Comparison of ENCODE assay signal across 18 mouse cellular contexts in the genomic region with DNA sequence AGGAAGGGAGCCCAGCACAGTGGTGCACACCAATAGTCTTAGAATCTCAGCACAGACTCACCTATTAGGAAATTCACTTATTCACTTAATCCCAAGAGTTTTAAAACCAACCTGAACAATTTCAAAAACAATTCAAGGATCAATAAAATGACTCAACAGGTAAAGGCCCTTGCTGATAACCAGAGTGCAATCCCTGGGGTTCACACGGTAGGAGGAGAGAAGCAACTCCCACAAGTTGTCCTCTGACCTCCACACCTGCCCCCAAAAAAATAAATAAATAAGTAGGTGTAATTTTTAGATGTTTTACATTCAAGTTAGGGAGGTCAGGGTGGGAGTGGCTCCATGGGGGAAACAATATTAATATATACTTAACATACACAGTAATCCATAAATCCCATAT. TPM values are rescaled to one million over a fixed set of nuclear protein-coding genes. Genes with fewer than 3 reads are reported as not detected.
"Had no signal": no experiment of that assay in that cellular context is flagged by ENCODE, and none has a peak within 500 bp of the region (broad histone marks: within the 10 kb centered on the region; RNA-seq: fewer than 3 reads in every experiment).

No protein-coding gene starts in this region.

- H3K4me2 ChIP-seq: lung, embryonic 15.5 days; midbrain, embryonic 11.5 days; midbrain, embryonic 13.5 days; midbrain, embryonic 15.5 days; neural tube, embryonic 12.5 days; stomach, embryonic 15.5 days had no signal

- ATAC-seq: lung, postnatal 0 days; midbrain, embryonic 13.5 days; midbrain, embryonic 15.5 days had no signal

- H3K36me3 ChIP-seq: midbrain, embryonic 13.5 days; midbrain, embryonic 15.5 days; neural tube, embryonic 12.5 days had no signal

- H3K4me1 ChIP-seq: lung, embryonic 15.5 days; megakaryocyte, embryonic 14.5 days; midbrain, embryonic 13.5 days; midbrain, embryonic 15.5 days; neural tube, embryonic 12.5 days; stomach, embryonic 15.5 days had no signal

- H3K4me3 ChIP-seq: lung, embryonic 15.5 days; megakaryocyte, embryonic 14.5 days; midbrain, embryonic 13.5 days; midbrain, embryonic 15.5 days; neural tube, embryonic 12.5 days; stomach, embryonic 15.5 days had no signal

- H3K27ac ChIP-seq: lung, embryonic 15.5 days; macrophage; midbrain, embryonic 13.5 days; midbrain, embryonic 15.5 days; neural tube, embryonic 12.5 days; stomach, embryonic 15.5 days; stomach, postnatal 0 days had no signal

- H3K27me3 ChIP-seq: lung, embryonic 15.5 days; midbrain, embryonic 13.5 days; midbrain, embryonic 15.5 days; neural tube, embryonic 12.5 days; stomach, embryonic 15.5 days had no signal

- H3K9ac ChIP-seq: lung, embryonic 15.5 days; midbrain, embryonic 13.5 days; midbrain, embryonic 15.5 days; neural tube, embryonic 12.5 days; stomach, embryonic 15.5 days had no signal

- DNase-seq: lung, adult 2 months; lung, postnatal 14 days; lung, postnatal 36 days; right cerebral cortex, postnatal 14 days; thymus, adult 2 months; thymus, postnatal 25 days; thymus, postnatal 4 days had no signal

- H3K9me3 ChIP-seq: lung, embryonic 15.5 days; megakaryocyte, embryonic 14.5 days; midbrain, embryonic 13.5 days; midbrain, embryonic 15.5 days; neural tube, embryonic 12.5 days; stomach, embryonic 15.5 days had no signal

RNA-seq across cellular contexts. Expression of gene Ube2d2b, which starts 7.4 kb away (rescaled TPM):
- polyA plus RNA-seq: lung, adult 2 months; macrophage; midbrain, embryonic 11.5 days; spleen, adult 2 months; stomach, postnatal 0 days had no signal
